Mouse (Mus musculus) right cerebral cortex, adult 18-20 months (tissue): ENCODE measurements around the gene Rab3d.

Experiments used
- DNase-seq: peaks from one replicate; pipeline ENCODE4 v3.0.0; 2022; ENCODE audit warnings: mixed read lengths

Rab3d gene

DNA sequence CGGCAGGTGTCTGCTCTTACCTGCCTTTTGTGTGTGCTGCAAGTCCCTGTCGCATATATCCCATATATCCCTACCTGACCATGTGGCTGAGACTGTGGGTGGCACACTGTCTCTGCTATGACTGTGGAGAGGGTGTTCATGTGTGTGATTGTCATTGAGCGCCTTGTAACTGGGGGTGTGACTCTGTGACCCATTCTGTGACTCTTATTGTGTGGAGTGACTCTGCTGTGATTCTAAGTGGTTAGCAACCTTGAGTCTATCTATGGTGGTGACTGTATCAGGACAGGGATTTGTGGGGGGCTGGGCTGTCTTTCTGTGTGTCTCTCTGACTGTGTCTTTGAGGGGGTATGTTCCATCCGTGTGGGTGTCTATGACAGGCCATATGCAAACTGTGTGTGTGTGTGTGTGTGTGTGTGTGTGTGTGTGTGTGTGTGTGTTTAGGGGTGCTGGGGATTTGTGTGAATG lies 19.8 kb upstream of the Rab3d start:
- no peak for DNase-seq

DNA sequence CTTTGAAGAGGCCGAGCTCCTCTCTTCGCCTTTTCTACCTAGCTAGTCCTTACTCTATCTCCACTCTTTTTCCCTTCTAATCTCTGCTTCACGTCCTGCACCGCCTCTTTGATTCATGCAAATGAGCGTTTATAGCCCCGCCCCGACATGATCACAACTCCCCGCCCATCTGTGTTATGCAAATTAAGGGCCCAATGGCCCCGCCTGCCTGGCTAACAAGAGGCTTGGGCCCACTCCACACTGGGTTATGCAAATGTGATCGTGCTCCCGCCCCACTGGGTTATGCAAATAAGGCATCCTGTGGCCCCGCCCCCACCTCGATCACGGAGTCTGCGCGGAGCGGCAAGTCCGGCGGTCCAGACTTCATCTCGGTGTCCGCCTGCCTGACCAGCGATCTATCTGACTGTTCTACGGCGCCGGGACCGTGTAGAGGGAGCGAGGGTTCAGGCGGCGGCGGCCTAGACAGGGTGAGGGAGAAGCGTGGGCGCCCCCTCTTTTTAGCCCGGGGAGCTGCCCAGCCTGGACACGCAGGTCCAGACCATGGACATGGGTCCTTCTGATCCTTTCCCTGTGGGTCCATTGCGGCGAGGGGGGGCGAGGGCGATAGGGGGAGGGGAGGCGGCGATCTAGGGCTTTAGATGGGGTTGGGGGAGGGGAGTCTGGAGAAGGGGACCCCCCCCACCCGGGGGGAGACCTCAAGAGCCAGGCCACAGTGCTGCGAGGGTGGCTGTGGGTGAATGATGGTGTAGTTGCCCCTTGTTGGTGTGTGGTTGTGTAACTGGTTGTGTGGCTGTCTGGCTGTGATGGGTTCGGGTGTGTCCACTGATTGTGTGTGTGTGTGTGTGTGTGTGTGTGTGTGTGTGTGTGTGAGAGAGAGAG lies 18.9 kb upstream of the Rab3d start, which contains the start of gene Plppr2:
Gene Plppr2 (plus strand): TSS at position 342 of the 879 bp plus-strand sequence.
- DNase-seq = peak; percentile 99

DNA sequence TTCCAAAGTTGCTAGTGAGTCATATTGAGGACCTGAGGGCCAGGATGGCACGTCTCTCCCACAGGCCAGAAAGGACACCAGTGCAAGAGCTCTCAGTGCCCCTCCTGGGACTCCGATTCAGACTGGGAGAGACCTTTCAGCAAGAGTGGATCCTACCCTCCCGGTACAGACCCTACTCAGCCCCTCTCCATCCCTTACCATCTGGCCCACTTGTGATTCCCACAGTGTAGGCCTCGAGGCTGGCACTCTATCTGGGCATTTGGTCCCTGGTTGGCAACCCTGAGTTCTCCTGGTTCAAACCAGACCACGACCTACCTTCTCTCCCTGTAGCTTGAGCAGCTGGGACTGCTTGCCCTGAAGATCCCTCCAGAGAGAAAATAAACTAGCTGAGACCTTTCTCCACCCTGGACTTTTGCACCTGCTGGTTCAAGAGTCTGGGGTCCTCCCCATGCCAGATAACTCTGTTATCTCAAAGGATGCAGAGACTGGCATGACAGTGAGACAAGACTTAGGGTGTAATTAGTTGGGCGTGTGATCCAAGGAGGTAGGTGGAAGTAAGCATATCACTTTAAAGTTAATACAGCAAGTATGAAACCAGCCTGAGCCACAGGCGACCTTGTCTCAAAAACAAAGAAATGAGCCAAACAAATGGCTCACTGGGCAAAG lies 17.6 kb upstream of the Rab3d start:
- DNase-seq = no peak

DNA sequence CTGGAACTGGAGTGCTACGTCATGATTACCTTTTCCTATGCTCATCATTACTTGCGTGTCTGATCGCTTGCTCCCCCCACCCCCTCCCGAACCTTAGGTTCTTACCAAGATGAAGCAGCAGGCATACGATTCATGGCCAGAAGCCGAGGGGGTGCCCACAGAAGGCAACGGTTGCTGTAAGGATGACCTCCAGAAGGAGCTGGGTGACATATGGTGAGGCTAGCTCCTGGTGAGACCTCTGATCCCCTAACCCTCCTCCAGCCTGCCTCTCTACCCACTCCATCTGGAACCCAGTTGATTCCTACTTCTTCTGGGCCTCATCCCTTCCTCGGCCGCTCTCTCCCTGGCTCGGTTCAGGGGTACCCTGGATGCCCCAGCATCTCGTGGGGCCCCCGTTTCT lies 16.0 kb upstream of the Rab3d start:
- no peak for DNase-seq

DNA sequence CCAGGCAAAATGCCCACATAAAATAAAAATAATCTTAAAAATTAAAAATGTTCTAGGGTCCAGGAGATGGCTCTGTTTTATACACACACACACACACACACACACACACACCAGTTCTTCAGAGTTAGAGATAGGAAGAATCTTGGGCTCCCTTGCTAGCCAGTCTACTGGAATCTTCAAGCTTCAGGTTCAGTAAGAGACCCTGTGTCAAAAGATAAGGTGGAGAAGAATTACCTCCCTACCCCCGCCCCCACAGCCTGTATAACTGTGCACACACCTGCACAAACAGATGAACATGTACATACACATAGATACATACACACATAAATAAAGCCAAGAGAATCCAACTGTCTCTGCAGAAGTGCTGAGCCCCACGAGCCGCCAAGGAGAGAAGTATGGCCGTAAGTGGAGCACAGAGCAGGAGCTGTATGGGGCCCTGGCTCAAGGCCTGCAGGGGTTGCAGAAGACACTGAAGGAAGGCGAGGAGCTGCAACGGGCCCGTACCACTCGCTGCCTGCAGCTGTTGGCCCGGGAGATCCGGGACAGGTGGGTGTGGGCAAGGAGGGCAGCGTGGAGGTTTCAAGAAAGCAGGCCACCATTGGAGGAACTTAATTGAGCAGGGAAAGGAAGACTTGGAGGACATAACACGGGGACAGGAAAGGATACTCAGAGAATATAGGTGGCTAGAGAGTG lies 14.6 kb upstream of the Rab3d start:
- no peak for DNase-seq

DNA sequence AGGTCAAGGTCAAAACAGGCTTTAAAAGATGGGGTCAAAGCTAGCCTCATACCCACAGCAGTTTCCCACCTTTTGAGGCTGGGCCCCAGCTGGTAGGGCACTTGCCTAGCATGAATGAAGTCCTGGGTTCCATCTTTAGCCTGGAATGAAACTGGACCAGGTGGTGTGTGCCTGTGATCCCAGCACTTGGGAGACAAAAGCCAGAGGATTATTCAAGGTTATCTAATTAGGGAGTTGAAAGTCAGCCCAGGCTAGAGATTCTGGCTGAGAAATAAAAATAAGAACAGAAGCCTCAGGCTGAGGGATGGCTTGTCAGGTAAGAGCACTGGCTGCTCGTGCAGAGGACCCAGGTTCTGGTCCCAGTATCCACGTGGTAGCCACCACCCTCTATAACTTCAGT lies 14.0 kb upstream of the Rab3d start:
- no peak for DNase-seq

DNA sequence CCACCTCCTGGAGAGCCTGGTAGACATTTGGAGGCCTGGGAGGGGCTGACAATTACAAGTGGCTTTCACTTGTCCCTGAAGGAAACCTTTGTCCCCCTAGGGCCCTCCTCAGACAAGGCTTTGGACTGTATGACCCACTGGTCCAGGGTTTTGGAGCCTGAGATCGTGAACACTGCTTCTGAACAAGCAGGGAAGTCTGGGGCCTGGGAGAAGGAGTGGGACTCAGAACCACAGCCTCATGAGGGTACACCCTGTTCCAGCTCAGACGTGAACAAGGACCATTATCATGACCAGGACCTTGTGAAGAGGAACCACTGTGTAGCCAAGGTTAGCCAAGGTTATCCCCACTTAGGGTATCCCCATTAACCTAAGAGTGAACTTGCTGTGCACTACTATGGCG lies 11.2 kb upstream of the Rab3d start:
- no peak for DNase-seq

DNA sequence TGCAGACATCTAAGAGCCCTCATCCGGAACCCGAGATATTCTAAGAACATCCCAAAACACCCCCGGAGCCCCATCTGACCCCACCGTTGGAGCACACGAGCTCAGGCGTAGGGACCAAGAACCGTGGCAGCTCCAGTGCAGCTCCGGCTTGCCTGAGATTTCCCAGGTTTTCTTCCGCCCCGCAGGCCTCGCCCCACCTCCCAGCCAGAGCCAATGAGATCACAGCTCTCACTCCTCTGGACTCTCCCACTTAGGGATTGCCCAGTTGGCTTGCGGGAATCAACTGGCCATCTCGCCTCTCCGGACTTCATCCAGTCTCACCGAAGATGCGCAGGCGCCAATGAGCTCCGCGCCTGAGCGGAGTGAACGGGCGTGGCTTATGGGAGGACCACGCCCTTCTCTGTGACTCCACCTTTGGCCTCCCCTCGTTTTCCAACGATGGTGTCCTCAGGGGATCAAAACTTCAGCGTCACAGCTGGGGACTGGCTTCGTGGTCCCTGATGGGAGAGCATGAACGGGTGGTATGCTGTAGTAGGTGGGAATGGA lies 9.3 kb upstream of the Rab3d start, which contains the start of the genes Ccdc159 and Tmem205:
Gene Ccdc159 (plus strand): TSS at position 264 of the 546 bp plus-strand sequence.
Gene Tmem205 (minus strand): TSS at position 349 of the 546 bp plus-strand sequence.
- DNase-seq = peak; percentile 96

DNA sequence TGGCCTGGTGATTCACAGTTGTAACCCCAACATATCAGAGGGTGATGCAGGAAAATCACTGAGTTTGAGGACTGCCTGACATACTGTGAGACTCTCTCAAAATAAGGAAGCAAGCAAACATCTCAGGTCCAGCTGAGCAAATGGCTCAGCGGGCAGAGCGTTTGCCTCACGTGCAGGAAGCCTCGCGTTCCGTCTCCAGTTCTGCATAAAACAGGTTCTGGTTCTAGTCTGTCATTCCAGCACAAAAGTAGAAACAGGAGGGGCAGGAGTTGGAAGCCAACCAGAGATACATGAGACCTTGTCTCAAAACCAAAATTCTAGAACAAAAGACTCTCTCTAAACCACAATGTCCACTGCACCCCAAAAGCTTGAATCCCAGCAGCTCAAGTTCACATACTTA lies 8.8 kb upstream of the Rab3d start:
- DNase-seq = no peak

DNA sequence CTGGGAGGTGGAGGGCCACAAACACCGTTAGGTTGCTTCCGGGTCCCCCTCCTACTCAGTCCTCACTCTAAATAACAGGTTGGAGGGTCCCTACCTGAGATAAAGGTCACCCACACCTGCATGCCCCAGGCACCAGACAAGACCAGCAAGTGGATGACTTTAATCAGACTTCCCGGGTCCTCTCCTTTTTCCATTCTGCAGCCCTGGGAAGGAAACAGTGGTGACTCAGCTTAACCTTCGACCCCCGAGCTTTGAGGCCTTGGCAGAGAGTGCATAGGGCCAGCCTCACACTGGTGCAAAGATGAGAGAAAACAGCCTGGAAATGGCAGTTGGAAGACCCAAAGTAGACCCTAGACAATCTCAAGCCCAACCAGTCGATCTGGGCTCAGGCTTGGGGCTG lies 8.2 kb upstream of the Rab3d start:
- no peak for DNase-seq

DNA sequence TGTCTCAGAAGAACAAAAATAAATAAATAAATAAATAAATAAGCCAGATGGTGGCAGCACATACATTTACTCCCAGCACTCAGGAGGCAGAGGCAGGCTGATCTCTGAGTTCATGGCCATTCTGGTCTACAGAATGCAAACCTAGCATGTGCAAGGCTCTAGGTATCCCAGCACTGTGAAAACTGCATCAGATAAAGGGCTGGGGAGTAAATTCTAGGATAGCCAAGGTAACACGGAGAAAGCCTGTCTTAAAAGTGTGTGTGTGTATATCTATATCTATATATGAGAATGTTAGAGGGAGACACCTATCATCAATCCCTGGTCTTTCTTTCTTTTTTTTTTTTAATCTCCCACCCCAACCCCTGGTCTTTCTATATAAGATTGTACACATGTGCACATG lies 7.5 kb upstream of the Rab3d start:
- no peak for DNase-seq

DNA sequence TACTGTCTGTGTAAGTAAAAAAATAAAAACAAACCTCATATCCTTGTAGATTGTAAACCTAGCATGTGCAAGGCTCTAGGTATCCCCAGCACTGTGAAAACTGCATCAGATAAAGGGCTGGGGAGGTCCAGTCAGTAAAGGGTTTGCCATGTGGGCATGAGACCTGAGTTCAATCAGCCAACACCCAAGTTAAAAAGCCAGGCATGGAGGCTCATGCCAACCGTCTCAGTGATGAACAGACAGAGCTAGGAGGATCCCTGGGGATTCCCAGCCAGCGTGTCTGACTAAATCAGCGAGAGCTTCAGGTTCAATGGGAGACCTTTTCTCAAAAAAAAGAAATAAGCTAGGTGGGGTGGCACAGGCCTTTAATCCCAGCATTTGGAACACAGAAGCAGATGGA lies 7.0 kb upstream of the Rab3d start:
- DNase-seq = no peak

DNA sequence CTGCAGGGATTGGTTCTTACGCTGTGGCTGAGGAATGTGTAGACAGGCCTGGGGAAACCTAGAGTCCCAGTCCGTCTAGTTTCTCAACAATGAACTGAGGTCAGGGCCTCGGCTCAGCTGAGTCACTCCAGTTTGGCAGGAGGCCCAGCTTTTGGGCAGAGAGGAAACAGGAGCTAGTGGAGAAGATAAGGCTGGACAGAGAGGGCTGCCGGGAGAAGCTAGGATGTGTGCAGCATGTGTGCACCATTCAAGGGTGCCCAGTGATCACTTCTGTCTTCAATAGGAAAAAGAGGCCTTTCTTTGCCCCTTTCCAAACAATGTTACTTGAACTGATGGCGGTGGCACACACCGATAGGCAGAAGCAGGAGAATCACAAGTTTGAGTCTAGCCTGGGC lies 6.1 kb upstream of the Rab3d start:
- no peak for DNase-seq

DNA sequence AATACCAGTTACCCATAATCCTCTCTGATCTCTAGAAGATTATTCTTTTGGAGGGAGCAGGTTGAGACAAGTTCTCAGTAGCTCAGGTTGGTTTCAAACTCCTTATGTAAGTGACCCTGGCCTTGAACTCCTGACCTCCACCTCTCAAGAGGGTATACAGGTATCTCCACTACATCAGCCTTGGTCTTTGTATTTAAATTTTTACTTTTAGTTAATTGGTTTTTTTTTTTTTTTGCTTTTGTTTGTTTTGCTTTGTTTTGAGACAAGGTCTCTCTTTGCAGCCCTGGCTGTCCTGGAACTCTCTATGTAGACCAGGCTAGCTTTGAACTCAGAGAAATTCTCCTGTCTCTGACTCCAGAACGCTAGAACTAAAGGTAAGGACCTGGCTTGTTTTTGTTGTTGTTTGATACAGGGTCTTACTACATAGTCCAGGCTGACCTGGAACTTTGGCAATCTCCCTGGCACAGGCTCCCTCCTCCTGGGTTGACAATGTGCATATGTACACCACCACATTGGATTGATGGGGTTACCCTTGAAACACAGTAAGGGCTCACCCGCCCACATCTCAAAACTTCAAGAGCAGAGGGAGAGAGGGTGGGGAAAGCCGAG lies 5.6 kb upstream of the Rab3d start:
- no peak for DNase-seq

DNA sequence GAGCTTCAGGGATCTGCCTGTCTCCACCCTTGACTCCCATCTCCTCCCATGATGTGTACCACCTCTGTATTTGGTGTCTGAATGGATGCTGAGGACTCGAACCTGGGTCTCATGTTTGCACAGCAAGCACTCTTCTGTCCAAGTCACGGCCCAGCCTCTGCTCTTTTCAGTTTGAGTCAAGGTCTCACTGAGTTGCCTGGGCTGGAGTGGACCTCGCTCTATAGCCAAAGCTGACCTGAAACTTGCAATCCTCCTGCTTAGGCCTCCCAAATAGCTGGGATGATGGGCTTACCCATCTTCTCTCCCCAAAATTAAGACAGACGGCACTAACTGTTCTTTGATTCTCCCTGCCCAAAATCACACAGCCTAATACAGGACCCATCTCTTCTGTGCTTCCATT lies 5.0 kb upstream of the Rab3d start:
- DNase-seq = no peak

DNA sequence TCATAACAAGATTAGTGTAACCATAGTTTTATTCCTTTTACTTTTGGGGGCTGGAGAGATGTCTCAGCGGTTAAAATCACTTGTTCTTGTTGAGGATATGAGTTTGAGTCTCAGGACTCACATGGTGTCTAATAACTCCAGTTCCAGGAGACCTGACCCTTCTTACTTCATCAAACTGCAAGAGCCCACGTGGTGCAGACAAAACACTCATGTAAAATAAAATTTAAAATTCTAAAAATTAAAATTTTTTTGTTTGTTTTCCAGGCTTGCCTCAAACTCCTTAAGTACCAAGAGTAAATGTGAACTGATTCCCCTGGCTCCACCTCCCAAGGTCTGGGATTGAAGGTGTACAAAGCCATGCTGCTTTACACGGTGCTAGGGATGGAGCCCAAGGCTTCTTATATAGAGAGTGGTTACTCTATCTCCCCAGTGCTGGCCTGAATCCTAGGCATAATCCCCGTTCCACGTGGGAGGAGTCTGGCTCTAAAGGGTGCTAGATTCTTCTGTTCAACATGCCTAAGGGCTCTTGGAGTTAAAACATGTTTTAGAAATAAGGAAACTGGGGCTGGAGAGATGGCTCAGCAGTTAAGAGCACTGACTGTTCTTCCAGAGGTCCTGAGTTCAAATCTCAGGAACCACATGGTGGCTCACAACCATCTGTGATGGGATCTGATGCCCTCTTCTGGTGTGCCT lies 846 bp upstream of the Rab3d start:
- peak; percentile 44 for DNase-seq

DNA sequence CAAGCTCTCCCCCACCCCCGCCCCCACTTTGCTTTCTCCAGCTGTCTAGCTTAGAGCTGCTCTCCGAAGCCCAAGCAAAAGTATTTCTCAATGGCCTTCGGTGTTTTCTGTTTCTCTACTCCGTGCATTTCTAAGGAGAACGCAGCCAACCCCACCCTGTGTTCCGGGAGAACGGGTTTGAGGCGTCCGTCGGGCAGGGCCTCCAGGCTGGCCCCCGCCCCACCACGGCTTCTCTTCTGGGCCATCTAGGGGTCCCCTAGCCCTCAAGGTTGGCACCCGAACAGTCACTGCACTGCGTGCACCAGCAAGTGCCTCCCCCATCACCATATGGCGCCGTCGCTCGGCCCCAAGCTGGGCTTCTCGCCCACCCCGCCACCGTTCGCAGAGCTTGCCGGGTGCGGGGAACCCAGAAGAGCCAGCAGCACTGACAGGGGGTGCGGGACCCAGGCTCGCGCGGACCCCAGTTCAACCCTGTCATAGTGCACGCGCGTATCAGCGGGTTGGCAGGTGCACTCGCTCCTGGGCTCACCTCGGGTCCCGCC lies 428 bp downstream of the Rab3d start:
- peak; percentile 86 for DNase-seq

DNA sequence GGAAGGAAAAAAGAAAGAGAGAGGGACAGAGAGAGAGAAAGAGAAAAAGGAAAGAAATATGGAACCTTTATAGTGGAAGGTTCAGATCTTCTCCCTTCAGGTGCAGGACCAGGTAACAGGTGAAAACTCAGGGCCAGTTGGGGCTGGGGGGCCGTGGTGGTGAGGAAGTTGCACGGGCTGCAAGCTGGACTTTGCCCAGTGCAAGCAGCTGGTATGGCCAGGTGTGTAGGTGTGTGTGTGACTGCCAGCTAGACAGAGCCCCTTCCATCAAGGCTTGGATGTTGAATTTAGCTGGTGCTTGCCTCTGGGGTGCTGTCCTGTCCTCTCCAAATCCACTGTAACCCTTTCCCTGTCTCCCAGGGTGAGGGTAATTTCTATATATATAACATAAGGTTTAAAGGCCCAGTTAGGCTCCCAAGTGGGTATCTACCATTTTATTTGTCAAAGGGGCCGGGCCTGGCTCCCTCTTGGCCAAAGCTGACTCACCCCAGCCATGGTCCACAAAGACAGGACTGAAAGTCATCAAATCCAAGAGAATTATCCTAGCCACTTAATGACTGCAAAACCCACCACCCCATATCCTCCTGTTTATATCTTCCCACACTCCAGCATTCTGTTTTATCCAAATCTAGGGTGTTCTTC lies 1.0 kb downstream of the Rab3d start:
- DNase-seq = no peak

DNA sequence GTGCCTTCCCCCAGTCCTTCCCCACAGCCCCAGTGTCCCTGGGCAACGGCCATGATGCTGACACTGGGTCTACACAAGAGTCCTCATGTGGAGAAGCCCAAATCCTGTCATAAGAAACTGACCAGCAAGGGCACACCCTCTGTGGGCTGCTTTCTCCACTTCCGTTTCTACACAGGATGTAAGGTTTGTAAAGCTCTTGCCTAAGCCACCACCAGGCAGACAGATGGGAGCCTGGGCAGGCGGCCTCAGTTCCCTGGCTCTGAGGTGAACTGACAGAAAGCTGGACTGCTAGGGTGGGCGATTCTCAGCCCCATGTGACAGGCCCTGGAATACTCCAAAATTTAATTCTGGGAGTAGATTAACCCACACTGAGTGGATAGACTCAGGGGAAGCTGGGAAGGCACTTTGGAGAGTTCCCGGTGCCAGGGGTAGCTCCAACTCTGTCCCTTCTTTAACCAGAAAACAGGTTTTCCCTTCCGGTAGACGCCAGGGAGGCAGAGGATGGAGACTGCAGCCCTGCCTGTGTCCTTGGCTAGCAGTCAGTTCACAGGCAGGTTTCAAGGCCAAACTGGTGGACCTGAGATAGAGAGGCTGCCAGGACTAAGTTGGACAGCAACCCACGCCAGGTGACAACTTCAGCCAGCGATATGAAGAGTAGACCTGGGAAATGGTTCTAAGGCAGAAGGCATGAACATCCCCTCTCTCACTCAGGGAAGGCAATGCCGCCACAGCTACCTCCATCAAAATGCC lies 8.3 kb downstream of the Rab3d start:
- no peak for DNase-seq

DNA sequence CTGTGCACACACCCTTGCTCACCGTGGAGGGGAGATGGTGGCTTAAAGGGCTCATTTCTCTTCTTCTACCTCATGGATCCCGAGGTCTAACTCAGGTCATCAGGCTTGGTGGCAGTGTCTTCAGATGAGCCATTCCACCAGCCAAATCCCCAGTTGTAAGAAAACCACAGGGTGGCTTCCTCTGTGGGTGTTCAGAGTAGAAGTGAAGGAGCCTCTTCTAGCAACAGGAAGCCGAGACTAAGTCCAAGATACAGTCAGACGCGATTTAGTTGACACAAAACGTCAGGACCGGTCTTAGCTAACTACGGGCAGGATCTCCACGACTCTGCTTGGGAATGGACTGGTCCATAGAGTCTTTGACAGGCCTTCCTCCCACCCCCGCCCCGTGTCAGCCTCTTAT lies 9.8 kb downstream of the Rab3d start:
- no peak for DNase-seq

DNA sequence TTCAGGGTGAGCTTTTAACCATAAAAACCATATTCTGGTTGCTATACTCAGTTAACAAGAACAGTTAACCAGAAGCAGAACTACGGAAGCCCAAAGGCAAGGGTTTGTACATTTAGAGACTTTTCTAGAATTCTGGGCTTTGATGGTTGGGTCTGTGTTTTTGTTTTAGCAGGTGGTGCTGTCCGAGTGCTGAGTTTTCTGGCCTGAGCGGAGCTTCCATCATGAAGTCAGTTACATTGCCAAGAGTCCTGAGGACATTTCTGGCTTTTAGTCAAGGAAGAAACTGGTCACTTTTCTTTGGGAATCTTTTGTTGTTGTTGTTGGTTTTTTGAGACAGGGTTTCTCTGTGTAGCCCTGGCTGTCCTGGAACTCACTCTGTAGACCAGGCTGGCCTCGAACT lies 14.0 kb downstream of the Rab3d start:
- DNase-seq = no peak
